ENCODE assay signal across 7 mouse cellular contexts in the genomic region with DNA sequence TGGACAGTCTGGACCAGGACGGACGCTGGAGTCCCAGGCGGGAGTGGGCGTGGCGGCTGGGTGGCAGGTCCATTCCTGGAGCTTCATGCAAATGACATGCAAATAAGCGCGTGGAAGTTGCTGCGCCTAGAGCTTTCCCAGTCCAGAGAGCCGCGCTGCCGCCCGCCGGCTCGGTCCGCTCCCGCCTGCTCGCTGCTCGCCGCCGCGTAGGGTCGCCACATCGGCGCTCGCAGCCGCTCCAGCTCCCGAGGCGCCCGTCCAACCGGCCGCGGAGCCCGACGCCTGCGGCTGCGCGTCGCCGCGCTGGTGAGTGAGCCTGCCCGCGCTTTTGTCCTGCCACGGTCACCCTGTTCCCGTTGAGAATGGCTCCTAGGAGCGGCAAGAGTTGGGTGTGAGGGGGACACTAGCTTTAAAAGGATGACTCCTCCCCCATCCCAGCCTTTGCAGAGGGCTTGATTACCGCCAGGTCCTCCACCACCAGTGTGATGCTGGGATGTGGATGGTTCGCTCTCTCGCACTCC. TPM values are rescaled to one million over a fixed set of nuclear protein-coding genes. Genes with fewer than 3 reads are reported as not detected.
DNase-seq lines count a peak whose midpoint lies in the region; ATAC-seq lines count a peak whose summit lies in the region.

A gene (plus strand): TSS at position 146 of the 521 bp plus-strand sequence.

- no peak within 1 kb of the TSS for H3K27ac ChIP-seq in embryonic facial prominence, embryonic 15.5 days (replicated peaks)
- no peak within 1 kb of the TSS; the same call in 1 of the 2 replicates for H3K27ac ChIP-seq in limb, embryonic 12.5 days
- H3K27ac ChIP-seq in midbrain, embryonic 13.5 days = no peak within 1 kb of the TSS

- H3K4me3 ChIP-seq in embryonic facial prominence, embryonic 15.5 days (replicated peaks) = peak within 1 kb of the TSS; percentile 52
- peak within 1 kb of the TSS; percentile 47 for H3K4me3 ChIP-seq in limb, embryonic 12.5 days (replicated peaks)
- peak within 1 kb of the TSS; percentile 49 for H3K4me3 ChIP-seq in midbrain, embryonic 13.5 days (replicated peaks)

- under 1% methylated on average over 48 of the region's 48 CpGs for WGBS in embryonic facial prominence, embryonic 15.5 days
- under 1% methylated on average over 48 of the region's 48 CpGs for WGBS in limb, embryonic 12.5 days
- WGBS in midbrain, embryonic 13.5 days = 0% methylated on average over 48 of the region's 48 CpGs

- peak; percentile 20 for DNase-seq in c-Kit-positive CD71-positive TER-119-negative erythroid progenitor cells, embryonic 14.5 days (ENCODE audit: low read depth)
- DNase-seq in heart, adult 8-10 months (ENCODE audit: low spot score) = peak; percentile 76
- peak; percentile 95 to 96 for DNase-seq in kidney, adult 8-10 months
- peak; percentile 4 to 49 for DNase-seq in spleen, postnatal 10 days (ENCODE audit: low spot score in 2 of 2)

- H3K9ac ChIP-seq in embryonic facial prominence, embryonic 15.5 days = peak within 1 kb of the TSS; percentile 35; the same call in 1 of the 2 replicates
- H3K9ac ChIP-seq in limb, embryonic 12.5 days (replicated peaks) = peak within 1 kb of the TSS; percentile 57; the same call in 1 of the 2 replicates
- peak within 1 kb of the TSS; percentile 63 for H3K9ac ChIP-seq in midbrain, embryonic 13.5 days (replicated peaks)

- ATAC-seq in embryonic facial prominence, embryonic 15.5 days (ENCODE audit: insufficient number of reproducible peaks, low FRiP score, low TSS enrichment, low read depth) = peak; percentile 90
- peak; percentile 90 for ATAC-seq in limb, embryonic 12.5 days (ENCODE audit: insufficient number of reproducible peaks, insufficient read depth, low FRiP score, low TSS enrichment, low read depth)
- ATAC-seq in midbrain, embryonic 13.5 days = peak; percentile 95

- no peaks in the 10 kb centered on the region for H3K9me3 ChIP-seq in embryonic facial prominence, embryonic 15.5 days (replicated peaks)
- H3K9me3 ChIP-seq in limb, embryonic 12.5 days = no peaks in the 10 kb centered on the region
- no peaks in the 10 kb centered on the region for H3K9me3 ChIP-seq in midbrain, embryonic 13.5 days

- peaks cover 14% of the 10 kb centered on the region for H3K27me3 ChIP-seq in embryonic facial prominence, embryonic 15.5 days
- peaks cover 26% of the 10 kb centered on the region for H3K27me3 ChIP-seq in limb, embryonic 12.5 days
- peaks cover 29% of the 10 kb centered on the region for H3K27me3 ChIP-seq in midbrain, embryonic 13.5 days

- H3K4me2 ChIP-seq in embryonic facial prominence, embryonic 15.5 days (replicated peaks) = peak within 1 kb of the TSS; percentile 83
- H3K4me2 ChIP-seq in limb, embryonic 12.5 days = peak within 1 kb of the TSS; percentile 84
- H3K4me2 ChIP-seq in midbrain, embryonic 13.5 days (replicated peaks) = peak within 1 kb of the TSS; percentile 92

- no peaks in the 10 kb centered on the region for H3K36me3 ChIP-seq in embryonic facial prominence, embryonic 15.5 days
- no peaks in the 10 kb centered on the region for H3K36me3 ChIP-seq in limb, embryonic 12.5 days
- H3K36me3 ChIP-seq in midbrain, embryonic 13.5 days = no peaks in the 10 kb centered on the region

- peaks cover 15% of the 10 kb centered on the region; the same call in 1 of the 2 replicates for H3K4me1 ChIP-seq in embryonic facial prominence, embryonic 15.5 days
- peaks cover 28% of the 10 kb centered on the region for H3K4me1 ChIP-seq in limb, embryonic 12.5 days (replicated peaks)
- H3K4me1 ChIP-seq in midbrain, embryonic 13.5 days (replicated peaks) = peaks cover 25% of the 10 kb centered on the region

RNA-seq across cellular contexts. Expression of the gene that starts here (rescaled TPM):
- 25.0 and 28.1 TPM in 2 replicates for polyA plus RNA-seq in embryonic facial prominence, embryonic 15.5 days (2015; fragmentation: Nextera tagmentation; extraction: Ambion mirVana)
- total RNA-seq in heart, adult 8-10 months (2022) = 10 to 100 TPM; 25.5 to 32.9 (median 31.7) TPM
- 4.7 and 5.6 TPM in 2 replicates for polyA plus RNA-seq in limb, embryonic 12.5 days (2016; fragmentation: Nextera tagmentation; extraction: Ambion mirVana)
- 3.7 and 3.9 TPM in 2 replicates for polyA plus RNA-seq in midbrain, embryonic 13.5 days (2015; fragmentation: Nextera tagmentation; extraction: Ambion mirVana)

Comparison
In these comparisons a context has a peak if more than half of its experiments do, and no peak if none do; other contexts are left out.
1. DNase-seq: peak in every context shown above with its lines; median percentile 96 in kidney, adult 8-10 months; 76 in heart, adult 8-10 months; 26 in spleen, postnatal 10 days; 20 in c-Kit-positive CD71-positive TER-119-negative erythroid progenitor cells, embryonic 14.5 days.